Mouse (Mus musculus) hindbrain, embryonic 10.5 days (tissue): ENCODE results near the gene Mlf2. TPM values are rescaled to one million over a fixed set of nuclear protein-coding genes. Genes with fewer than 3 reads are reported as not detected.

Experiments used
- DNase-seq: peaks from one replicate; pipeline ENCODE4 v3.0.0-alpha.2; 2017; ENCODE audit warnings: low spot score
- H3K27ac ChIP-seq: fragments of 300-500 bp; sonication (generic); 2 replicates; pipeline ENCODE4 v1.5.1; 2016; ENCODE audit warnings: mild to moderate bottlenecking, moderate library complexity
- H3K27me3 ChIP-seq: fragments of 300-500 bp; sonication (generic); 2 replicates; pipeline ENCODE4 v1.6.1; 2016; ENCODE audit warnings: mild to moderate bottlenecking; ENCODE audit not compliant: poor library complexity, insufficient read depth, severe bottlenecking
- H3K36me3 ChIP-seq: fragments of 300-500 bp; sonication (generic); 2 replicates; pipeline ENCODE4 v1.6.1; 2016; ENCODE audit warnings: mild to moderate bottlenecking, moderate library complexity
- H3K4me1 ChIP-seq: fragments of 300-500 bp; sonication (generic); replicated peaks from 2 replicates; pipeline ENCODE4 v1.6.1; 2016; ENCODE audit warnings: mild to moderate bottlenecking
- H3K4me3 ChIP-seq: fragments of 300-500 bp; sonication (generic); 2 replicates; pipeline ENCODE4 v1.5.1; 2016; ENCODE audit warnings: mild to moderate bottlenecking, moderate library complexity
- H3K9me3 ChIP-seq: fragments of 300-500 bp; sonication (generic); 2 replicates; pipeline ENCODE4 v1.6.1; 2016; ENCODE audit warnings: mild to moderate bottlenecking, moderate library complexity
- WGBS: fragments of 180-500 bp; shearing (Covaris S2); methylation state at CpG from one replicate; pipeline ENCODE4 v1.1.7; 2016; 5-methylcytosine and 5-hydroxymethylcytosine counted together
- polyA plus RNA-seq: library from polyadenylated mRNA; unstranded; fragments of >200 nt; fragmentation: Nextera tagmentation; extraction: Ambion mirVana; gene quantifications from 2 replicates; pipeline ENCODE4 v1.2.1, GENCODE M21; 2016

Gene Mlf2
- polyA plus RNA-seq, 1 experiment from 2014 or later, result 499 TPM

GRCm38 (mm10) chr6:124915942-124916694 is 15.1 kb upstream of the Mlf2 start:
- H3K27ac ChIP-seq, result peak overlapping the region; percentile 100
- WGBS, result 7% methylated on average over 12 of the region's 12 CpGs
- H3K4me3 ChIP-seq, result peak overlapping the region; percentile 90
- peaks cover 81% of the 10 kb centered on the region for H3K4me1 ChIP-seq
- H3K9me3 ChIP-seq, result no peaks in the 10 kb centered on the region
- peak; percentile 51 for DNase-seq
- peaks cover 32% of the 10 kb centered on the region for H3K36me3 ChIP-seq
- peaks cover 16% of the 10 kb centered on the region for H3K27me3 ChIP-seq

- peak overlapping the region; percentile 100 for H3K27ac ChIP-seq
- H3K9me3 ChIP-seq, result no peaks in the 10 kb centered on the region
- H3K4me3 ChIP-seq, result peak overlapping the region; percentile 90
- under 1% methylated on average over 67 of the region's 67 CpGs for WGBS
- H3K4me1 ChIP-seq, result peaks cover 83% of the 10 kb centered on the region
- DNase-seq, result peak; percentile 85
- H3K36me3 ChIP-seq, result peaks cover 32% of the 10 kb centered on the region
- peaks cover 8% of the 10 kb centered on the region; the same call in 1 of the 2 replicates for H3K27me3 ChIP-seq
Observed at GRCm38 (mm10) chr6:124916695-124917517, 14.3 kb upstream of the Mlf2 start.

GRCm38 (mm10) chr6:124917518-124918330 is 13.5 kb upstream of the Mlf2 start:
- DNase-seq, result peak; percentile 92
- peak overlapping the region; percentile 100 for H3K27ac ChIP-seq
- H3K4me1 ChIP-seq, result peaks cover 88% of the 10 kb centered on the region
- H3K9me3 ChIP-seq, result no peaks in the 10 kb centered on the region
- peak overlapping the region; percentile 90 for H3K4me3 ChIP-seq
- peaks cover 29% of the 10 kb centered on the region for H3K36me3 ChIP-seq
- WGBS, result under 1% methylated on average over 86 of the region's 89 CpGs
- H3K27me3 ChIP-seq, result 0 out of 2 replicates have a peak, but pooled peaks cover under 1% of the 10 kb centered on the region

- H3K4me3 ChIP-seq, result peak overlapping the region; percentile 90
- peaks cover 23% of the 10 kb centered on the region for H3K36me3 ChIP-seq
- no peak for DNase-seq
- WGBS, result 4% methylated on average over 7 of the region's 7 CpGs
- no peaks in the 10 kb centered on the region for H3K27me3 ChIP-seq
- H3K9me3 ChIP-seq, result no peaks in the 10 kb centered on the region
- peaks cover 85% of the 10 kb centered on the region for H3K4me1 ChIP-seq
- peak overlapping the region; percentile 100 for H3K27ac ChIP-seq
Observed at GRCm38 (mm10) chr6:124918331-124918690, 12.9 kb upstream of the Mlf2 start.

- H3K36me3 ChIP-seq, result peaks cover 15% of the 10 kb centered on the region
- peak overlapping the region; percentile 90 for H3K4me3 ChIP-seq
- peak overlapping the region; percentile 100 for H3K27ac ChIP-seq
- peak; percentile 25 for DNase-seq
- no peaks in the 10 kb centered on the region for H3K9me3 ChIP-seq
- H3K4me1 ChIP-seq, result peaks cover 78% of the 10 kb centered on the region
- H3K27me3 ChIP-seq, result no peaks in the 10 kb centered on the region
- 22% methylated on average over 14 of the region's 14 CpGs for WGBS
Observed at GRCm38 (mm10) chr6:124918890-124919627, 12.1 kb upstream of the Mlf2 start.

GRCm38 (mm10) chr6:124919695-124920317 is 11.4 kb upstream of the Mlf2 start, which contains the start of gene Ptms:
TSS of gene Ptms (minus strand) at chr6:124920103.
- Histone ChIP-seq H3K4me1 (peaks cover 70% of the 10 kb centered on the region), H3K9me3 (no peaks in the 10 kb centered on the region), H3K27me3 (no peaks in the 10 kb centered on the region), H3K36me3 (peaks cover 8% of the 10 kb centered on the region), H3K4me3 (peak within 1 kb of the TSS; percentile 90), H3K27ac (peak within 1 kb of the TSS; percentile 100)
- DNase-seq, result peak; percentile 97
- WGBS, result under 1% methylated on average over 13 of the region's 13 CpGs

GRCm38 (mm10) chr6:124920318-124921085 is 10.7 kb upstream of the Mlf2 start:
- no peak for DNase-seq
- peaks cover 69% of the 10 kb centered on the region for H3K4me1 ChIP-seq
- peaks cover under 1% of the 10 kb centered on the region; the same call in 1 of the 2 replicates for H3K36me3 ChIP-seq
- H3K4me3 ChIP-seq, result peak overlapping the region; percentile 90
- no peaks in the 10 kb centered on the region for H3K27me3 ChIP-seq
- 24% methylated on average over 9 of the region's 9 CpGs for WGBS
- H3K27ac ChIP-seq, result peak overlapping the region; percentile 100
- no peaks in the 10 kb centered on the region for H3K9me3 ChIP-seq

GRCm38 (mm10) chr6:124921539-124921938 is 9.6 kb upstream of the Mlf2 start:
- Histone ChIP-seq H3K27me3 (no peaks in the 10 kb centered on the region), H3K4me3 (no peak overlapping the region), H3K9me3 (no peaks in the 10 kb centered on the region), H3K27ac (peak overlapping the region; percentile 100), H3K4me1 (peaks cover 65% of the 10 kb centered on the region), H3K36me3 (no peaks in the 10 kb centered on the region)
- WGBS, result 82% methylated on average over 4 of the region's 4 CpGs
- DNase-seq, result no peak

GRCm38 (mm10) chr6:124925173-124925793 is 5.9 kb upstream of the Mlf2 start:
- DNase-seq, result no peak
- H3K27me3 ChIP-seq, result no peaks in the 10 kb centered on the region
- H3K4me3 ChIP-seq, result no peak overlapping the region
- WGBS, result 40% methylated on average over 12 of the region's 12 CpGs
- no peaks in the 10 kb centered on the region for H3K9me3 ChIP-seq
- H3K27ac ChIP-seq, result no peak overlapping the region
- peaks cover 43% of the 10 kb centered on the region for H3K4me1 ChIP-seq
- no peaks in the 10 kb centered on the region for H3K36me3 ChIP-seq

- H3K27me3 ChIP-seq, result no peaks in the 10 kb centered on the region
- H3K36me3 ChIP-seq, result no peaks in the 10 kb centered on the region
- no peak overlapping the region for H3K27ac ChIP-seq
- H3K4me3 ChIP-seq, result no peak overlapping the region
- peaks cover 39% of the 10 kb centered on the region for H3K4me1 ChIP-seq
- 62% methylated on average over 5 of the region's 5 CpGs for WGBS
- H3K9me3 ChIP-seq, result no peaks in the 10 kb centered on the region
- no peak for DNase-seq
Observed at GRCm38 (mm10) chr6:124925941-124926340, 5.2 kb upstream of the Mlf2 start.

- H3K4me1 ChIP-seq, result peaks cover 47% of the 10 kb centered on the region
- H3K9me3 ChIP-seq, result 0 out of 2 replicates have a peak, but pooled peaks cover 3% of the 10 kb centered on the region
- peaks cover 29% of the 10 kb centered on the region for H3K36me3 ChIP-seq
- WGBS, result 39% methylated on average over 1 of the region's 1 CpGs
- peak overlapping the region; percentile 88 for H3K4me3 ChIP-seq
- H3K27ac ChIP-seq, result peak overlapping the region; percentile 95
- H3K27me3 ChIP-seq, result no peaks in the 10 kb centered on the region
- DNase-seq, result no peak
Observed at GRCm38 (mm10) chr6:124930231-124930630, 955 bp upstream of the Mlf2 start.
